Mouse (Mus musculus) hindbrain, postnatal 0 days (tissue): ENCODE measurements around the gene Itpripl2. TPM values are rescaled to one million over a fixed set of nuclear protein-coding genes. Genes with fewer than 3 reads are reported as not detected.

Experiments used
- ATAC-seq: fragments of 200-750 bp; cut with Nextera tagmentation; 2 replicates; pipeline ENCODE4 v1.8.0; 2017; ENCODE audit warnings: mild to moderate bottlenecking, moderate TSS enrichment, moderate library complexity
- DNase-seq: peaks from one replicate; pipeline ENCODE4 v3.0.0-alpha.2; 2015; ENCODE audit warnings: low spot score
- H3K27ac ChIP-seq: fragments of 300-500 bp; sonication (generic); 2 replicates; pipeline ENCODE4 v1.5.1; 2014; ENCODE audit warnings: mild to moderate bottlenecking
- H3K27me3 ChIP-seq: fragments of 300-500 bp; sonication (generic); 2 replicates; pipeline ENCODE4 v1.6.1; 2014; ENCODE audit warnings: low read length, mixed read lengths; ENCODE audit not compliant: insufficient read depth
- H3K36me3 ChIP-seq: fragments of 300-500 bp; sonication (generic); 2 replicates; pipeline ENCODE4 v1.6.1; 2014; ENCODE audit warnings: low read length, mixed read lengths; ENCODE audit not compliant: insufficient read depth
- H3K4me1 ChIP-seq: fragments of 300-500 bp; sonication (generic); 2 replicates; pipeline ENCODE4 v1.6.1; 2014; ENCODE audit warnings: antibody characterized with exemption, low read length, mixed read lengths; ENCODE audit not compliant: insufficient read depth
- H3K4me2 ChIP-seq: fragments of 300-500 bp; sonication (generic); 2 replicates; pipeline ENCODE4 v1.6.1; 2014; ENCODE audit warnings: low read depth, mild to moderate bottlenecking, low read length, moderate library complexity, mixed read lengths
- H3K4me3 ChIP-seq: fragments of 300-500 bp; sonication (generic); 2 replicates; pipeline ENCODE4 v1.5.1; 2014; ENCODE audit warnings: low read length
- H3K9ac ChIP-seq: fragments of 300-500 bp; sonication (generic); replicated peaks from 2 replicates; pipeline ENCODE4 v1.6.1; 2014; ENCODE audit warnings: mild to moderate bottlenecking, low read length, moderate library complexity, mixed read lengths
- H3K9me3 ChIP-seq: fragments of 300-500 bp; sonication (generic); 2 replicates; pipeline ENCODE4 v1.6.1; 2016; ENCODE audit warnings: low read length, mixed read lengths
- CTCF ChIP-seq: IDR thresholded peaks from 2 replicates; pipeline ENCODE4 v1.5.1; 2016; ENCODE audit warnings: antibody characterized with exemption, control low read depth, low read depth
- WGBS: fragments of 180-500 bp; shearing (Covaris S2); extraction: QIAGEN DNeasy Blood & Tissue Kit; methylation state at CpG from one replicate; pipeline ENCODE4 v1.1.7; 2014; 5-methylcytosine and 5-hydroxymethylcytosine counted together
- polyA plus RNA-seq: library from polyadenylated mRNA; unstranded; fragments of >200 nt; fragmentation: Nextera tagmentation; extraction: Ambion mirVana; gene quantifications from 2 replicates; pipeline ENCODE4 v1.2.1, GENCODE M21; 2015
- total RNA-seq: library from RNA; depleted of rRNA; stranded (reverse); fragments of >200 nt; gene quantifications from 2 replicates; pipeline ENCODE4 v1.2.3, GENCODE M21; 2014; rRNA removed

Gene Itpripl2
- 4.5 and 6.1 TPM in 2 replicates for total RNA-seq
- polyA plus RNA-seq: 0.66 and 0.73 TPM in 2 replicates

- H3K9me3 ChIP-seq: no peaks in the 10 kb centered on the region
- H3K4me2 ChIP-seq: peak within 1 kb of the TSS; percentile 64
- peak; percentile 70 for ATAC-seq
- H3K27me3 ChIP-seq: peaks cover 21% of the 10 kb centered on the region
- no peaks in the 10 kb centered on the region for H3K36me3 ChIP-seq
- WGBS: under 1% methylated on average over 49 of the region's 55 CpGs
- peaks cover 3% of the 10 kb centered on the region; the same call in 1 of the 2 replicates for H3K4me1 ChIP-seq
- DNase-seq: peak; percentile 33
- no peak for TF ChIP-seq CTCF
- H3K9ac ChIP-seq: peak within 1 kb of the TSS; percentile 52
- H3K4me3 ChIP-seq: peak within 1 kb of the TSS; percentile 42
- H3K27ac ChIP-seq: peak within 1 kb of the TSS; percentile 18; the same call in 1 of the 2 replicates
Measured at GRCm38 (mm10) chr7:118491431-118492147, at the start of gene Itpripl2. Gene Itpripl2, minus strand, starts transcription at chr7:118491975.

- DNase-seq (no peak), ATAC-seq (no peak)
- Histone ChIP-seq H3K9ac (no peak overlapping the region), H3K4me3 (no peak overlapping the region), H3K36me3 (peaks cover 15% of the 10 kb centered on the region), H3K27me3 (no peaks in the 10 kb centered on the region), H3K4me2 (no peak overlapping the region), H3K9me3 (no peaks in the 10 kb centered on the region), H3K4me1 (no peaks in the 10 kb centered on the region; the same call in 1 of the 2 replicates), H3K27ac (no peak overlapping the region)
- no peak for TF ChIP-seq CTCF
- WGBS: 90% methylated on average over 4 of the region's 4 CpGs
Measured at GRCm38 (mm10) chr7:118535076-118535475, 43.3 kb upstream of the Itpripl2 start.

DNA sequence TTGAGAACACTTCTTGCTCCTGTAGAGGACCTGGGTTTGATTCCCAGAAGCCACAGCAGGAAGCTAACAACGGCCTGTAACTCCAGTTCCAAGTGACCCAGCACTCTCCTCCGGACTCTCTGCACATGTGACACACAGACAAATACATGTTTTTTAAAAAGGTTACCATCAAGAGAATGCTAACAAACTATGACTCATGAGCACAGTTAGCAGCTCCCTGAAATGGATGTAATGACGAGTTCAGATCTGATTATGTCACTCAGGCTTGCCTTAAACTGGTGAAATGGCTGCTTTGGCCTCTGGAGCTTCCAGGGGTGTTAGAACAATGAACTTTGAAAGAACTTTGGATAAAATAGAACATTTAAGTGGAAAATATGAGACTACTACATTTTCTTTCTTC is 42.6 kb upstream of the Itpripl2 start:
- ATAC-seq: no peak
- no peak for TF ChIP-seq CTCF
- 72% methylated on average over 3 of the region's 3 CpGs for WGBS

GRCm38 (mm10) chr7:118533178-118533578 is 41.4 kb upstream of the Itpripl2 start, which contains the start of gene Coq7:
Gene Coq7, minus strand, starts transcription at chr7:118533356.
- peak within 1 kb of the TSS; percentile 80 for H3K4me2 ChIP-seq
- no peaks in the 10 kb centered on the region for H3K9me3 ChIP-seq
- DNase-seq (peak; percentile 99), ATAC-seq (peak; percentile 100)
- WGBS: under 1% methylated on average over 31 of the region's 31 CpGs
- TF ChIP-seq CTCF: no peak
- H3K27ac ChIP-seq: peak within 1 kb of the TSS; percentile 96
- no peaks in the 10 kb centered on the region for H3K27me3 ChIP-seq
- no peaks in the 10 kb centered on the region; the same call in 1 of the 2 replicates for H3K4me1 ChIP-seq
- H3K36me3 ChIP-seq: peaks cover 5% of the 10 kb centered on the region; the same call in 1 of the 2 replicates
- H3K4me3 ChIP-seq: peak within 1 kb of the TSS; percentile 54
- H3K9ac ChIP-seq: peak within 1 kb of the TSS; percentile 67

More for the DNA sequence above, 42.6 kb upstream of the Itpripl2 start:
- no peaks in the 10 kb centered on the region; the same call in 1 of the 2 replicates for H3K4me1 ChIP-seq
- no peak overlapping the region for H3K9ac ChIP-seq
- no peak overlapping the region for H3K4me3 ChIP-seq
- no peak overlapping the region for H3K4me2 ChIP-seq
- H3K27ac ChIP-seq: no peak overlapping the region
- no peaks in the 10 kb centered on the region for H3K27me3 ChIP-seq
- H3K9me3 ChIP-seq: no peaks in the 10 kb centered on the region
- DNase-seq: no peak
- peaks cover 13% of the 10 kb centered on the region for H3K36me3 ChIP-seq

- Histone ChIP-seq H3K4me1 (no peaks in the 10 kb centered on the region; the same call in 1 of the 2 replicates), H3K4me2 (peak overlapping the region; percentile 71), H3K36me3 (peaks cover 5% of the 10 kb centered on the region; the same call in 1 of the 2 replicates), H3K4me3 (peak overlapping the region; percentile 54), H3K9ac (peak overlapping the region; percentile 55), H3K9me3 (no peaks in the 10 kb centered on the region), H3K27me3 (no peaks in the 10 kb centered on the region), H3K27ac (peak overlapping the region; percentile 96)
- peak; percentile 98 for DNase-seq
- peak; percentile 41 for TF ChIP-seq CTCF
- ATAC-seq: peak; percentile 97
- WGBS: under 1% methylated on average over 36 of the region's 36 CpGs
Measured at GRCm38 (mm10) chr7:118532519-118533177, 40.9 kb upstream of the Itpripl2 start.

DNA sequence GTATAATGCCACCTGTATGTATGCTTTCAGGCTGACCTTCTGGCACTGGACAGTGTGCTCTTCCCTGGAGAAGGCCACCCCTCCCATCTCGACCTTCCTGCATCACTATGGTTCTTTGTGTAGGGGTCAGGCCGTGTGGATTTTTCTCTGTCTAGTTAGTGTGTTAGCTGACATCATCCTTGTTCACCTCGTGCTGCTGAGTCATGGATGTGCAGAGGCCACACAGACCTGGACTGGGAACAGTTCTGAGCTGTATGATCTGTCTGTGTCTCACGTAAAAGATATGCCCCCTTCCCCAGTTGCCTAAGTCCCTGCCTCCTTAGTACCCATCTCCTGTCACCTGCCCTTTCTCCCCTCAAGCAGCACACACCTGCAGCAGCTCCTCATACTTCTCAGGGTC is 35.2 kb upstream of the Itpripl2 start:
- Histone ChIP-seq H3K4me2 (no peak overlapping the region), H3K9me3 (no peaks in the 10 kb centered on the region), H3K4me1 (no peaks in the 10 kb centered on the region), H3K9ac (no peak overlapping the region), H3K36me3 (peaks cover 15% of the 10 kb centered on the region; the same call in 1 of the 2 replicates), H3K4me3 (no peak overlapping the region), H3K27ac (no peak overlapping the region), H3K27me3 (no peaks in the 10 kb centered on the region)
- TF ChIP-seq CTCF: no peak
- ATAC-seq (no peak), DNase-seq (no peak)
- WGBS: 89% methylated on average over 4 of the region's 4 CpGs
